Mouse (Mus musculus): Measurements from ENCODE around the gene Pank4. TPM values are rescaled to one million over a fixed set of nuclear protein-coding genes. Genes with fewer than 3 reads are reported as not detected.

Pank4 gene
- total and polyA plus RNA-seq, 2 experiments from 2014 or later = 27.3 to 36.7 TPM

GRCm38 (mm10) chr4:154957289-154957993 is 6.5 kb upstream of the Pank4 start:
- H3K36me3 ChIP-seq (ENCODE audit: insufficient read depth, low read length) = no peaks in the 10 kb centered on the region
- H3K4me2 ChIP-seq (ENCODE audit: low read depth, low read length, poor library complexity, severe bottlenecking) = no peak overlapping the region
- H3K27ac ChIP-seq (ENCODE audit: low read depth, low read length) = no peak overlapping the region
- H3K4me1 ChIP-seq (ENCODE audit: insufficient read depth, low read length) = peaks cover 21% of the 10 kb centered on the region; the same call in 1 of the 2 replicates
- H3K9me3 ChIP-seq (ENCODE audit: low read length) = no peaks in the 10 kb centered on the region
- 35% methylated on average over 13 of the region's 13 CpGs for WGBS
- TF ChIP-seq CTCF (IDR thresholded peaks at IDR 0.05) = no peak
- no peak overlapping the region for H3K9ac ChIP-seq (replicated peaks; ENCODE audit: low read length, poor library complexity, severe bottlenecking)
- ATAC-seq (ENCODE audit: low FRiP score) (no peak), DNase-seq (ENCODE audit: low spot score) (no peak)
- H3K27me3 ChIP-seq (ENCODE audit: insufficient read depth, low read length) = no peaks in the 10 kb centered on the region
- no peak overlapping the region for H3K4me3 ChIP-seq (ENCODE audit: low read depth, low read length)

DNA sequence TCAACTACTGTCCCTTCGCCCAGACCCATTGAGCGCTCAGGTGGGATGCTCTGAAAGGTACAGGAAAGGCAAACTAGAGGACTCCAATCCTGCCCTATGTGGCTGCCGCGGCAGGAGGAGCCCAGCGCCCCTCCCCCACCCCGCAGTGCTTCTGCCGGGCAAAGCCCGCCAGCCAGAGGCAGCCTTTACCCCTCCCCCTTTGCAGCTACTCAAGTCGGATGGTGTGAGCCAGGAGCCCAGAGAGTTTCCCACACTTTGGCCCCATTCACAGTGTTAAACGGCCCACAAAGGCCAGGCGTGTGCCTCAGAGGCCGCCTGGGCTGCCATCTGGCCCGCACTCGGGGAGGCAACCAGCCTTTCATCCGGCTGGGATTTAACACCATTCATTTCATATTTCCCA is 5.8 kb upstream of the Pank4 start:
- H3K27me3 ChIP-seq (ENCODE audit: insufficient read depth, low read length) = no peaks in the 10 kb centered on the region
- H3K4me2 ChIP-seq (ENCODE audit: low read depth, low read length, poor library complexity, severe bottlenecking) = peak overlapping the region; percentile 36; the same call in 1 of the 2 replicates
- no peak overlapping the region for H3K9ac ChIP-seq (replicated peaks; ENCODE audit: low read length, poor library complexity, severe bottlenecking)
- no peaks in the 10 kb centered on the region for H3K36me3 ChIP-seq (ENCODE audit: insufficient read depth, low read length)
- H3K9me3 ChIP-seq (ENCODE audit: low read length) = no peaks in the 10 kb centered on the region
- DNase-seq (ENCODE audit: low spot score) = peak; percentile 93
- H3K27ac ChIP-seq (ENCODE audit: low read depth, low read length) = no peak overlapping the region
- WGBS = 5% methylated on average over 15 of the region's 15 CpGs
- TF ChIP-seq CTCF (IDR thresholded peaks at IDR 0.05) = no peak
- peak; percentile 49; the same call in 1 of the 2 replicates for ATAC-seq (ENCODE audit: low FRiP score)
- H3K4me3 ChIP-seq (ENCODE audit: low read depth, low read length) = peak overlapping the region; percentile 8; the same call in 1 of the 2 replicates
- peaks cover 20% of the 10 kb centered on the region; the same call in 1 of the 2 replicates for H3K4me1 ChIP-seq (ENCODE audit: insufficient read depth, low read length)

DNA sequence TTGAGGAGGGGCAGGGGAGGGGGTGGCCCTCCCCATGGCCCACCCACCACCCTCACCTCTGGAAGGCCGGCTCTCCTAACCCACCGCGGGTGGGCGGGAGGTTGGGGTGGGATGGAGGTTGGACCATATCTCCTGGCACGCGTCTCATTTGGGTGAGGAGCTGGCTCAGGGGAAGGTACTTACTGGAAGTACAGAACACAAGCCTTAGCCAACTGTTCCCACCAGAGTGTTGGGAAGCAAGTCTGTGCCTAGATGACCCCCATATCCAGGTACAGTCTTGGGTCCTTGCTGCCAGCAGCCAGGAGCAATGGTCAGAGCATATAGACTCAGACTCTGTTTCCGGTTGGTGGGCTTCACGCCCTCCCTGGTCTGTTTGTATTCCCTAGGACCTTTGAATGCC is 5.3 kb upstream of the Pank4 start:
- Histone ChIP-seq H3K4me2 (ENCODE audit: low read depth, low read length, poor library complexity, severe bottlenecking) (peak overlapping the region; percentile 36; the same call in 1 of the 2 replicates), H3K9ac (replicated peaks; ENCODE audit: low read length, poor library complexity, severe bottlenecking) (no peak overlapping the region), H3K27ac (ENCODE audit: low read depth, low read length) (no peak overlapping the region), H3K36me3 (ENCODE audit: insufficient read depth, low read length) (no peaks in the 10 kb centered on the region), H3K27me3 (ENCODE audit: insufficient read depth, low read length) (no peaks in the 10 kb centered on the region), H3K4me1 (ENCODE audit: insufficient read depth, low read length) (peaks cover 24% of the 10 kb centered on the region; the same call in 1 of the 2 replicates), H3K9me3 (ENCODE audit: low read length) (no peaks in the 10 kb centered on the region), H3K4me3 (ENCODE audit: low read depth, low read length) (no peak overlapping the region)
- DNase-seq (ENCODE audit: low spot score) = no peak
- TF ChIP-seq CTCF (IDR thresholded peaks at IDR 0.05) = no peak
- WGBS = 11% methylated on average over 8 of the region's 8 CpGs
- no peak for ATAC-seq (ENCODE audit: low FRiP score)

- Histone ChIP-seq H3K9me3 (ENCODE audit: low read length) (no peaks in the 10 kb centered on the region), H3K27me3 (ENCODE audit: insufficient read depth, low read length) (no peaks in the 10 kb centered on the region), H3K9ac (replicated peaks; ENCODE audit: low read length, poor library complexity, severe bottlenecking) (peak overlapping the region; percentile 73), H3K27ac (ENCODE audit: low read depth, low read length) (peak overlapping the region; percentile 55; the same call in 1 of the 2 replicates), H3K4me1 (ENCODE audit: insufficient read depth, low read length) (peaks cover 24% of the 10 kb centered on the region; the same call in 1 of the 2 replicates), H3K4me2 (ENCODE audit: low read depth, low read length, poor library complexity, severe bottlenecking) (peak overlapping the region; percentile 92), H3K36me3 (ENCODE audit: insufficient read depth, low read length) (no peaks in the 10 kb centered on the region), H3K4me3 (ENCODE audit: low read depth, low read length) (peak overlapping the region; percentile 76)
- ATAC-seq (ENCODE audit: low FRiP score) = no peak; the same call in 1 of the 2 replicates
- 10% methylated on average over 20 of the region's 20 CpGs for WGBS
- TF ChIP-seq CTCF (IDR thresholded peaks at IDR 0.05) = no peak
- no peak for DNase-seq (ENCODE audit: low spot score)
These were observed 3.8 kb upstream of the Pank4 start for GRCm38 (mm10) chr4:154960021-154960689.

DNA sequence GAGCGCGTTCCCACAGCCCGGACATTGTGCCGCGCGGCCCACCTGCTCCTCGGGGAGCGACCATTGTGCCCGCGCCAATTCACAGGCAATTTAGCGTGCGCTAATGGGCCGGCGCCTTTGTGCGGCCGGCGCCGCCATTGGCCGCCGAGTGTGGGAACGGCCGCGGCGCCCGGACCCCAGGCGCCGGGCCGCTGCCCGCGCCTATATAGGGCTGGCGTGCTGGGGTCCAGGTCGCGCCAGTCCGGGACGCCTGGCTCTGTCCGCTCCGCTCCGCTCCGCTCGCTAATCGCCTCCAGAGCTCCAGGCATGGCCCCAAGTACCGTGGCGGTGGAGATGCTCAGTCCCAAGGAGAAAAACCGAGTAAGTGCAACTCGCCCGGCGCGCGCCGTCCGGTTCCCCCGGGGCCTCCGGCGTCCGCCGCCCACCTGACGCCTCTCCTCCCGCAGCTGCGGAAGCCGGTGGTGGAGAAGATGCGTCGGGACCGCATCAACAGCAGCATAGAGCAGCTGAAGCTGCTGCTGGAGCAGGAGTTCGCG is 3.2 kb upstream of the Pank4 start, which contains the start of gene Hes5:
Gene Hes5 (plus strand): TSS at position 234 of the 536 bp plus-strand sequence.
- H3K4me1 ChIP-seq (ENCODE audit: insufficient read depth, low read length) = peaks cover 27% of the 10 kb centered on the region; the same call in 1 of the 2 replicates
- DNase-seq (ENCODE audit: low spot score) (peak; percentile 88), ATAC-seq (ENCODE audit: low FRiP score) (peak; percentile 70)
- no peaks in the 10 kb centered on the region for H3K9me3 ChIP-seq (ENCODE audit: low read length)
- H3K27ac ChIP-seq (ENCODE audit: low read depth, low read length) = peak within 1 kb of the TSS; percentile 71
- H3K4me2 ChIP-seq (ENCODE audit: low read depth, low read length, poor library complexity, severe bottlenecking) = peak within 1 kb of the TSS; percentile 92
- WGBS = under 1% methylated on average over 37 of the region's 65 CpGs
- no peaks in the 10 kb centered on the region for H3K27me3 ChIP-seq (ENCODE audit: insufficient read depth, low read length)
- peak within 1 kb of the TSS; percentile 73 for H3K9ac ChIP-seq (replicated peaks; ENCODE audit: low read length, poor library complexity, severe bottlenecking)
- H3K4me3 ChIP-seq (ENCODE audit: low read depth, low read length) = peak within 1 kb of the TSS; percentile 76
- no peaks in the 10 kb centered on the region for H3K36me3 ChIP-seq (ENCODE audit: insufficient read depth, low read length)
- TF ChIP-seq CTCF (IDR thresholded peaks at IDR 0.05) = no peak
